Mouse (Mus musculus) c-Kit-positive CD71-positive TER-119-negative erythroid progenitor cells, embryonic 14.5 days (primary cell): ENCODE measurements around the gene Gm13102.
"Not testable (repeated sequence)": the region's sequence is repeated elsewhere in the genome, so short reads cannot be mapped to it uniquely, and the experiment has no call there.

Experiments
- DNase-seq: peaks from one replicate; pipeline ENCODE4 v3.0.0-alpha.2; 2013; ENCODE audit warnings: low read depth

Gene Gm13102

DNA sequence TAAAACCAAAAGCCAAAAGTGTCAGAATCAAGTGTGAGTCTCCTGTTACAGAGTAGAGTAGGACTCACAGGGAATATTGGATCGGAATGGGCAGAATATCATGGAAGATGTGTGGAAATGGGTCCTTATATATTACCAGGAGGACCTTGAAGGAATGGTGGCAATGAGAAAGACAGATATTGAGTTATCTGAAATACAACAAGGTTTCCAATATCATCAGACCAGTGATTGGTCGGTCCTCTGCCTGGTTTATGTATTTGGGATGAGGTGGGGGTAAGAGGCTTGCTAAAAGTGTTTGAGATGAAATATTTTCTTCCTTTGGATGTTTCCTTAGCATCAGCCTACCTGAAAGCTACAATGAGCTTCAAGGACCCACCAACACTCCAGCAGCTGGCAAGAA is at the start of gene Gm13102:
Gm13102 (plus strand) TSS at position 301 of the 400 bp plus-strand sequence.
- not testable (repeated sequence) for DNase-seq

DNA sequence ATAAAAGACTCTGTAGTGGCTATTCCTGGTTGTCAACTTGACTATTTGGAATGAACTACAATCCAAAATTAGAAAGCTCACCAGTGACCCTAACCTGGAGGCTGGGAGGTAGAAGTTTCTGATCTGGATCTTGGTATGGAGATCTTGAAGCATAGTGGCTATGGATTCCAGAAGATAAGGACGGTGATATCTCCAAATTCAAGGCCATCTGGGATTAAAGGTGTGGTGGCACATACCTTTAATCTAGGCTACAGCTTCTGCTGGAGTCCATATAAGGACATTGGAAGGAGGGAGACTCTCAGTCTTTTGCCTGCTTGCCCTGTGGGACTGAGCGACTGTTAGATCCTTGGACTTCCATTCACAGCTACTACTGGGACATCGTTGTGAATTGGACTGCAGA is 47.4 kb upstream of the Gm13102 start, which contains the start of gene Pramel4:
Pramel4 (plus strand) TSS at position 301 of the 400 bp plus-strand sequence.
- DNase-seq: not testable (repeated sequence)
